Mouse (Mus musculus) embryonic stem cell, embryonic (primary cell): ENCODE results near the gene Dync2li1.

ENCODE experiments used
- CTCF ChIA-PET, 4 experiments: fragments of 300-600 bp in 2 of 4; fragments of 350-600 bp in 2 of 4; sonication (Branson Sonifier 250); formaldehyde crosslinking; loops; one replicate each; lab custom pipeline; 2022; ENCODE audit warnings: inconsistent platforms in 2 of 4; lab: Charles Lee
- POLR2A ChIA-PET, 4 experiments: fragments of 300-600 bp in 2 of 4; fragments of 350-600 bp in 2 of 4; sonication (Branson Sonifier 250); formaldehyde crosslinking; loops; one replicate each; lab custom pipeline; 2022; ENCODE audit warnings: antibody characterized with exemption in 4 of 4, inconsistent platforms in 1 of 4; lab: Charles Lee

The Dync2li1 gene

DNA sequence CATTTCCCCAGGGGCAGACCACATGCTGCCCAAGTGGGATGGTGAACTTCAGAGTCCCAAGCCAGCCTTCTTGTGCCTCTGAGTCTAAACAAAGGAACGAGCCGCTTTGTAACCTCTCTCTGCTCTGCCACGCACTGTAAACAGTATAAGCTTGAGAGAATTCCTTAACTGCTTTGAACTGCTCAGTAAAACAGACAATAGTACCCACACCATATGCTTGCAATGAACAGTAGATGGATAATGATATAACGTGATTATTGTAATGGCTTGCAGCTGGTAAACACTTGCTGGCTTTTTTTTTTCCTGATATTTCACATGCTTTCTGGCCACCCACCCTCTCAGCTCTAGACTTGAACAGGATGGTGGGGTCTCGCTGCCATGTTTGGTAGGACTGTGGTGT lies 61.7 kb downstream of the Dync2li1 start:
- ChIA-PET CTCF (no interaction called here), POLR2A (no interaction called here)

DNA sequence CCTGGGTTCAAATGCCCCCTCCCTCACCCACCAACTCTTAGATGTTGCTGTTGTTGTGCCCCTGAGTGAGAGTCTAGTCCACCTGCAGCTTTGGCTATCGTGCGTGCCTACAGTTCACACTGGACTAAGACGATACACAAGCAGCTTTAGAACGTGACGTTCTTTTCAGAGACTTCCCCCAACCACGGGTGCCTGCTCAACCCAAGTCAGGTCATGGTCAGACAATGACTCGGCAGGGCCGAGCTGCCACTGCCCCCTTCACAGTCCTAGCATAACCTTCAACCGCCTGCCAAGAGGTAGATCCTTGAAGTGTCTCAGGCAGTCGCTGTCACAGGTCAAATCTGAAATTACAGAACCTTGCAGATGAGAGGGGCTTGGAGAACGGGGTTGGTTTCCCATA lies 62.5 kb downstream of the Dync2li1 start:
- ChIA-PET CTCF (no interaction called here), POLR2A (interaction anchor here in 1 of 4 experiments (0.5 kb wide), 1 partner anchor 206 kb away, joined by 3 read pairs; no protein-coding TSS in a partner anchor)

DNA sequence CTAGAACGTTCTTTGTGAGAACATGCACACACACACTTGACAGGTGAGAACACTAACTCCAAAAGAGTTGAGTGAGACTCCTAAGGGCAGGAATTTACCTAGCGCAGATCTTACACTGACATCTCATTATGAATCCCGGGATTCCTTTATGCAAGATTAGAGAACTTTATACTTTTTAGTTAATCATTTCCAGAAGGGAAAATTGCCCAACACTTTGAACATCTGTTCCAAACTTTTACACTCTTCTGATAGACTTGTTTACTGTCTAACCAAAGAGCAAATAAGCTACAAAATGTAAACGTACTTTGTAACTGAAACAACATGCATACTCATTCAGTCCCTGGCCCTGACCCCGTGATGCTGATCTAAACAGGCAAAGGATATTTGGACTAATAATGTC lies 63.0 kb downstream of the Dync2li1 start:
- POLR2A ChIA-PET, result no interaction called here
- CTCF ChIA-PET, result interaction anchor here in 1 of 4 experiments (1.2 kb wide), 1 partner anchor 20 kb away, joined by 4 read pairs; no protein-coding TSS in a partner anchor

DNA sequence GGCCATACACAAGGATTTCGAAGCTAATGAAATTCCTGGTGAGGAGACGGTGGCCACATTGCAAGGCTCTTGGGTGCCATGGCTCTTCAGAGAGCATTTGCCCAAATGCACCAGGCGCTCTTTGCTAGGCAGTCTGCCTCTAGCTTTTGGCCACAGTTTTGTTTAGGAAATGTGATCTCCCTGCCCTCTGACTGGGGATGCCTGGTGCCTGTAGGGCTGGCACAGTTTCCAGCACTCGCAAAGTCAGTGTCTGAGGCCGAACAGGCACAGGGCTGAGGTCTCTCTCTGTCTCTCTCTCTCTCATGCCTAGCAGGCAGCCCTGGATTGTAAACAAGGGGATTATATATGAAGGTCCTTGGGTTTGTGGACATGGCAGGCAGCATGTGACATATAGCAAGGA lies 63.8 kb downstream of the Dync2li1 start:
- CTCF ChIA-PET, result interaction anchor here in 1 of 4 experiments (1.2 kb wide), 1 partner anchor 21 kb away, joined by 4 read pairs; no protein-coding TSS in a partner anchor
- POLR2A ChIA-PET, result no interaction called here

DNA sequence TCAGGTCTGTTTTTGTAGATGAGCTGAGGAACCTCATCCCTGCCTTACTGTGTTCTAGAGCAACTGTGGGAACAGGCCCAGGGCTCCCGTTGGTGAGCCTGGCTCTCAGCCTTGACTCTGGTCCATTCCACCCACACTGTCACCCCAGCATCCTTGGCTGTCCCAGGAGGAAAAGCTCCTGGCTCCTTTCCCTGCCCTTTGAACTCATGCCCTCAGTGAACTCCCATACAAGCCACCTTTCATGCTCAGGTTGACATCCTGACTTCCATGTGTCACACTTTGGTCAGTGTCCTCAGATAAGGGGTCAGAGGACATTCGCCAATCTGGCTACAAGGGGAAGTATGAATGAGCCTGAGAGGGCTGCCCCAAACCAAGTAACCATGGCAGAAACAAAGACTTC lies 67.4 kb downstream of the Dync2li1 start:
- CTCF ChIA-PET, result no interaction called here
- POLR2A ChIA-PET, result interaction anchor here in 1 of 4 experiments (0.6 kb wide), 1 partner anchor 8 kb away, joined by 3 read pairs; no protein-coding TSS in a partner anchor

DNA sequence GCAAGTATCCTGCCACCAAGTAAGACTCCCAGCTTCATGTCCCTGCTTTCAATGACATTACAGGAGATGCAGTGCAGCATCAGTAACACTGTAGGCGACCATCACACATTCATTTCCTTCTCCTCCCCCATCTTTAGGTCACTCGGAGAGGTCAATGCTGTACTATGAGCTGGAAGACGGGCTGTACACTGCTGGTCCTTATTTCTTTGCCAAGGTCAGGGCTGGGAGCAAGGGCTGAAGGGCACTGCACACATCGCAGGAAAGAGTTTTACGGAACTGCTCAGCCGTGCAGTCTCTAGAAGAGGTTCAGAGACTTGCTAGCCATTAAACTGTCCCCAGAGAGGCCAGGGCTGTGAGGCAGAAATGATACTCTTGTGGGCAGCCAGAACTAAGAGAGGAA lies 70.2 kb downstream of the Dync2li1 start:
- ChIA-PET POLR2A (interaction anchor here in 2 of 4 experiments (1.0 to 1.1 kb wide), 2 partner anchors 12 to 326 kb away, joined by 3 to 6 read pairs; no protein-coding TSS in a partner anchor), CTCF (interaction anchor here in 1 of 4 experiments (0.8 kb wide), 1 partner anchor 17 kb away, joined by 3 read pairs; no protein-coding TSS in a partner anchor)

DNA sequence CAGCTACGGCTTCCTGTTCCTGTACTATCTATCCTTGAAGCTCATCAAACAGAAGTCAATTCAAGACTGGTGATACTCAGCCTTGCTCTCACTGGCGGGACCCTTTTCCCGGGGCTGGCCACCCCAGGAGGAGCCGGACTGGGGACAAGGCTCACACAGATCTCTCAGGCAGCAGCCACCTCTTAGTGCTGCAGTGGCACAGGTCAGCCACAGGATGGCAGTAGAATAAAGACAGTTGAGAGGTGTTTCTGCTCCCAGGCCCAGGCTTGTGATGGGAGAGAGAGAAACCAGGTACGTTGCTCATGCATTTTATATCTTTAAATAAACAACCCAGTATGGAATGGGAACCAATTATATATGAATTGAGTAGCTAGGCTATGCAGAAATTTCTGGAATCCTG lies 72.4 kb downstream of the Dync2li1 start:
- ChIA-PET POLR2A (interaction anchor here in 2 of 4 experiments (0.5 to 2.2 kb wide), 4 partner anchors 10 to 223 kb away, joined by 3 to 10 read pairs (median 3); no protein-coding TSS in a partner anchor), CTCF (interaction anchor here in 2 of 4 experiments (0.6 to 2.0 kb wide), 3 partner anchors 491 to 715 kb away, joined by 3 to 5 read pairs (median 4); no protein-coding TSS in a partner anchor)
